Mouse (Mus musculus) heart, adult 2 months (tissue): ENCODE data around the gene Tbrg4.

Source experiments
- CTCF ChIP-seq: fragments of 200-600 bp; IDR thresholded peaks from 2 replicates; pipeline ENCODE4 v1.8.1; 2022; ENCODE audit warnings: antibody characterized with exemption, mild to moderate bottlenecking, moderate library complexity
- EP300 ChIP-seq: fragments of 200-500 bp; IDR thresholded peaks from 2 replicates; pipeline ENCODE4 v1.6.1; 2011; ENCODE audit warnings: low read depth, low read length, control low read depth; ENCODE audit not compliant: insufficient read depth
- POLR2A ChIP-seq: fragments of 200-500 bp; IDR thresholded peaks from 2 replicates; pipeline ENCODE4 v1.6.1; 2011; ENCODE audit warnings: mild to moderate bottlenecking, low read depth, low read length, control low read depth; ENCODE audit not compliant: insufficient read depth

GRCm38 (mm10) chr11:6586660-6587059, 39.2 kb downstream of the Tbrg4 start:
- TF ChIP-seq POLR2A = no peak
- no peak for TF ChIP-seq EP300
- peak; percentile 60 for TF ChIP-seq CTCF
